Mouse (Mus musculus) activated CD4-positive, CD25-positive, alpha-beta regulatory T cell (primary cell): Measurements from ENCODE around the gene Spn. TPM values are rescaled to one million over a fixed set of nuclear protein-coding genes. Genes with fewer than 3 reads are reported as not detected.

ENCODE experiments used
- polyA plus RNA-seq, 2 experiments: library from polyadenylated mRNA; unstranded; fragments of 100-300 nt; shearing (Covaris generic); gene quantifications; one replicate each; pipeline ENCODE4 v1.2.1; 2017

Gene Spn
- 100 to 1,000 TPM in 1 of 2 experiments, 10 to 100 TPM in 1; 86.6 to 120 TPM for polyA plus RNA-seq

DNA sequence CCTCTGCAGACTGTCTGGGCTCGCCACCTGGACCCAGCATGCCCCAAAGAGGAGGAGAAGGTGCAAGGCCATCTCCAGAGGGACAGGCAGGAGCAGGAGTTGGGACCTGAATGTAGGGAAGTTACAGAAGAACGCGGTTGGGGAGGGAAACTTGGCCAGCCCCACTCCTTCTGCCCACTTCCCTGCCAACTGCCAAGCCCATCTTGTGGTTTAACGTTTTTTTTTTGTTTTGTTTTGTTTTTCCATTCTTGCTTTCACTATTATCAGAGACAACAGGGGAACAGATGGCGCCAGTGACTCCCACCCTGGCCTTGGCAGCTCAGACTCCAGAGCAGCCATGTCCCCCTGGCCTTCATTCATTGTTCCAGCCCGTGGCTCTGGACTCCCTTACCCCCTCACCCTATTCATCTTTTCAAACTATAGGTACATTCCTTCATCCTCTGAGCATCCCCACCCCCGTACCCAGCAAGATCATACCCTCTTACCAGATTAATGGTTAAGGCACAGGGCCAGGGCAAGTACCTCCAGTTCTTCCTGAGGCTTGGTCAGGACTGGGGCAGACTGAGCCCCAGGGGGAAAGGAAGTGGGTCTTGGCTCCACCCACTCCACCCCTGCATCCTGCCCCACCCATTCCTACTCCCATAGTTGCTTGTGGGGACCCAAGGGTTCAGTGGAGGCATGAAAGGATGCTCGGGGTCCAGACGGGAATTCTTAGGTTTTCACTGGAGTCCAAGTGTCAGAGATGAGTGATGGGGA lies at the start of gene Spn:
Spn (minus strand) TSS at position 562 of the 756 bp plus-strand sequence.

DNA sequence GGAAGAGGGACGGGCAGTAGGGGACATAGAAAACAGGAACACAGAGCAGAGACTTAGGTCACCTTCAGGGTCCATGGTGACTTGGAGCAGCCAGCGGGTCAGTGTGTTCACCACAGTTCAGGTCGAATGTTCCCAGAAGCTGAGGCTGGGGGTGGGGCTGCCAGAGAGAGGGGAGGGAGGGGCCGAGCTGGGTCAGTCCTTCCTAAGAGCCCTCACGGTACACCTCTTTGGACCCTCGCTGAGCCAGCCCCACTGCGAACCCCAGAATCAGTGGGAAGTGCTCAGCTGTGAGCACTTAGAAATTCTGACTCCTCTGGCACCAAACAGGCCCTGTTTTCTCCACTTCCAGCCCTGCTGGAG lies 15.7 kb downstream of the Spn start, which contains the start of gene Qprt:
Qprt (minus strand) TSS at position 316 of the 360 bp plus-strand sequence.

DNA sequence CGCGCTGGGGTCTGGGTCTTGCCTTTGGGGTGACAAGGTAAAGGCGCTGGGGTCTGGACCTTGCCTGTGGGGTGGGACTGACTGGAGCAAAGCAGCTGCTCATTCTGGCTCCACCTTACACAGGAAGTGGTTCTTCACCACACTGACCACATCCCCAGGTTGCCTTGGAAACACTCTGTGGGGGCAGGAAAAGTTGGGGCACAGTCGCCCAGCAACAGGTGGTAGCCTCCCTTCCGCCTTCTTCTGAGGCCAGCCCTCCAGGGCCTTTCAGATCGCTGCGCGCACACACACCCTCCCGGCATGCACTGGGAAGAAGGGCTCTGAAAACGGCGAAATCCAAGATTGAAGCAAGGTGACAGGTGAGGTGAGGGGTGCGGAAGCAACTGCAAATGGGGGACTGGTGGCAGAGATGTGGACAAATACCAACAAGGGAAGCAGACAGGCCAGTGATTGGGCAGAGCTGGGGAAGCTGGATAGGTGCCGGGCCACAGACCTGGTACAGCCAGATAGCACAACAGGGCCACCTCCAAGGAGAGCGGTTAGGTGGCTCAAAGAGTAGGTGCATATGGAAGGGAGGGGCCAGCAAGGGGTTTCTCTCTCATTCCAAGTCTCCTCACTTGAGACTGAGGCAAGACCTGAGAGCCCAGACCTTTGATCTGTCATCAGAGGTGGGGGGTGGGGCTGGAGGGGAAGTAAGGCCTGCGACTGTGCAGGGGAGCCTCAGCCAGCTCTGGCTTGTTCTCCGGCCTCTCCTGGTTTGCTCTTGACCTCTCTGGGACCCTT lies 46.3 kb downstream of the Spn start, which contains the start of gene AI467606:
AI467606 (plus strand) TSS at position 246 of the 783 bp plus-strand sequence.

DNA sequence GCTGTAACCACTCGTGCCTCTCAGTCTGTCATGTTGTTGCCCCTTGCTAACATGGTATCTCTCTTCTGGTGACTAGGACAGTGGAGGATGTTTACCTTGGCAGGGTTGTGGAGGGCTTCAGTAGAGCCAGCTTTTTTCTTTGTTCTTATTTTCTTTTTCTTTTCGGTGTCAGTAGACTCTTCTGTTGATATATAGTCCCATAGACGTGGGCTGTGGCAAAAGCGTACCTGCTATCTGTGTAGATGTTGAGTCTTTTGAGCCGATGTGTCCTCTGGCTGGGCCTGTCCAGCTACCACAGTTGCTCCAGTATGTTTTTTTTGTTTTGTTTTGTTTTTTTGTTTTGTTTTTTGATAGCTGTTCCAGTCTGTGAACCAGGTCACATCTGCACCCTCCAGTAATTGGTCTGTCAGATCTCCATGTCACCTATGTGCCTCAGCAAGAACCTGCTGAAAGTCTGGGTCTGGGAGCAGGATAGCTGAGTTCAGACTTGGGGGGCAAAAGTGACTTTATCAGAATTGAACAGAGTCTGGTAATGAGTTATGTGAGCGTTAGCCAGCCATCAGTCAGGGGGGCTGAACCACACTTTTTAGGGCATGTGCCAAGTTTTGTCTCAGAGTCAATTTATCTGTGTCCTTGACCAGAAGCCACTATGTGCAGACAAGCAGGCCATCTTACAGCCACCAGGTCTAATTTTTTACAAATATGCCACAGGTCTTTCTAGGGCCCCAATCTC lies 50.2 kb downstream of the Spn start, which contains the start of gene Zg16:
Zg16 (minus strand) TSS at position 51 of the 733 bp plus-strand sequence.

Other genes starting within 250 kb of the Spn start
- gene Tmem219, start 214.9 kb downstream of the Spn start, polyA plus RNA-seq = 10 to 100 TPM; 42.2 to 49.8 TPM
- gene Kctd13, start 208.9 kb downstream of the Spn start, polyA plus RNA-seq = 10 to 100 TPM; 32.0 to 38.0 TPM
- gene Asphd1, start 188.2 kb downstream of the Spn start, polyA plus RNA-seq = under 1 TPM in 1 of 2 experiments, not detected in 1; 0.21 TPM
- gene Sez6l2, start 187.3 kb downstream of the Spn start, polyA plus RNA-seq = under 1 TPM; 0.34 to 0.62 TPM
- 100 to 1,000 TPM; 176 to 321 TPM for gene Cdipt, start 161.9 kb downstream of the Spn start, polyA plus RNA-seq
- 1 to 10 TPM in 1 of 2 experiments, under 1 TPM in 1; 0.64 to 2.0 TPM for gene Cdiptos, start 161.7 kb downstream of the Spn start, polyA plus RNA-seq
- 10 to 100 TPM; 19.5 to 57.5 TPM for gene Mvp, start 123.2 kb downstream of the Spn start, polyA plus RNA-seq
- 1 to 10 TPM in 1 of 2 experiments, under 1 TPM in 1; 0.54 to 1.7 TPM for gene Pagr1b, start 121.3 kb downstream of the Spn start, polyA plus RNA-seq
- gene Pagr1a, start 120.5 kb downstream of the Spn start, polyA plus RNA-seq = 100 to 1,000 TPM in 1 of 2 experiments, 10 to 100 TPM in 1; 99.8 to 119 TPM
- gene Gm42742, start 116.7 kb downstream of the Spn start, polyA plus RNA-seq = 10 to 100 TPM; 31.2 to 33.4 TPM
- gene Prrt2, start 116.6 kb downstream of the Spn start, polyA plus RNA-seq = 1 to 10 TPM; 6.4 to 8.6 TPM
- 100 to 1,000 TPM; 117 to 145 TPM for gene Maz, start 110.8 kb downstream of the Spn start, polyA plus RNA-seq
- 10 to 100 TPM; 20.0 to 37.5 TPM for gene Kif22, start 95.4 kb downstream of the Spn start, polyA plus RNA-seq
- gene Zg16, start 50.5 kb downstream of the Spn start, polyA plus RNA-seq = not detected
- 100 to 1,000 TPM; 267 to 384 TPM for gene AI467606, start 46.5 kb downstream of the Spn start, polyA plus RNA-seq
- gene Qprt, start 15.6 kb downstream of the Spn start, polyA plus RNA-seq = 10 to 100 TPM; 18.6 to 21.0 TPM
- 10 to 100 TPM; 61.9 to 72.7 TPM for gene Cd2bp2, start 58.2 kb upstream of the Spn start, polyA plus RNA-seq
- gene Tbc1d10b, start 70.6 kb upstream of the Spn start, polyA plus RNA-seq = 10 to 100 TPM; 54.9 to 75.1 TPM
- gene Mylpf, start 71.1 kb upstream of the Spn start, polyA plus RNA-seq = 10 to 100 TPM; 16.3 to 22.5 TPM
- 10 to 100 TPM; 15.9 to 22.5 TPM for gene Zfp553, start 95.2 kb upstream of the Spn start, polyA plus RNA-seq
- gene Sept1, start 95.3 kb upstream of the Spn start, polyA plus RNA-seq = 100 to 1,000 TPM; 561 to 593 TPM
- gene Zfp771, start 106.5 kb upstream of the Spn start, polyA plus RNA-seq = 10 to 100 TPM; 14.3 to 16.7 TPM
- gene Dctpp1, start 122.9 kb upstream of the Spn start, polyA plus RNA-seq = 10 to 100 TPM; 50.9 to 60.3 TPM
- 10 to 100 TPM; 39.0 to 51.9 TPM for gene Sephs2, start 136.2 kb upstream of the Spn start, polyA plus RNA-seq
- 100 to 1,000 TPM; 211 to 250 TPM for gene Itgal, start 158.4 kb upstream of the Spn start, polyA plus RNA-seq
- gene Zfp768, start 207.8 kb upstream of the Spn start, polyA plus RNA-seq = under 1 TPM in 1 of 2 experiments, not detected in 1; 0.76 TPM
- 10 to 100 TPM; 16.2 to 23.4 TPM for gene Zfp747, start 238.2 kb upstream of the Spn start, polyA plus RNA-seq
- 1 to 10 TPM; 6.8 to 7.3 TPM for gene 9130019O22Rik, start 249.3 kb upstream of the Spn start, polyA plus RNA-seq